Mouse (Mus musculus) cerebellum, adult 2 months (tissue): Measurements from ENCODE around the gene Slc15a3. TPM values are rescaled to one million over a fixed set of nuclear protein-coding genes. Genes with fewer than 3 reads are reported as not detected.

Source experiments
- DNase-seq, 2 experiments: peaks; one replicate each; pipeline ENCODE4 v3.0.0; 2021
- H3K27ac ChIP-seq: fragments of 200-500 bp; 2 replicates; pipeline ENCODE4 v1.5.1; 2012; ENCODE audit warnings: low read length, control low read depth, inconsistent platforms; ENCODE audit not compliant: insufficient read depth
- H3K27me3 ChIP-seq: fragments of 200-500 bp; 2 replicates; pipeline ENCODE4 v1.6.1; 2012; ENCODE audit warnings: inconsistent platforms, mild to moderate bottlenecking, low read length, moderate library complexity; ENCODE audit not compliant: control insufficient read depth, insufficient read depth
- H3K4me1 ChIP-seq: fragments of 200-500 bp; 2 replicates; pipeline ENCODE4 v1.6.1; 2011; ENCODE audit warnings: low read length; ENCODE audit not compliant: control insufficient read depth, insufficient read depth
- H3K4me3 ChIP-seq: fragments of 200-500 bp; replicated peaks from 2 replicates; pipeline ENCODE3; 2011; ENCODE audit warnings: mild to moderate bottlenecking, low read depth, low read length, control low read depth; ENCODE audit not compliant: insufficient read depth
- CTCF ChIP-seq: fragments of 200-500 bp; IDR thresholded peaks from 2 replicates; pipeline ENCODE4 v1.5.1; 2011; ENCODE audit warnings: low read depth, mild to moderate bottlenecking, control low read depth, low read length, moderate library complexity, borderline replicate concordance; ENCODE audit not compliant: insufficient read depth
- POLR2A ChIP-seq: fragments of 200-500 bp; IDR thresholded peaks from 2 replicates; pipeline ENCODE4 v1.6.1; 2011; ENCODE audit warnings: low read length, control low read depth, borderline replicate concordance; ENCODE audit not compliant: insufficient read depth
- WGBS: fragments of 180-500 bp; shearing (Covaris S2); methylation state at CpG from one replicate; pipeline ENCODE4 v1.1.7; 2018; 5-methylcytosine and 5-hydroxymethylcytosine counted together
- polyA plus RNA-seq: library from polyadenylated mRNA; depleted of rRNA; stranded (reverse); fragments of >200 nt; gene quantifications from 2 replicates; pipeline ENCODE4 v1.2.3, GENCODE M21; 2012

Gene Slc15a3
- polyA plus RNA-seq, 1 experiment, result 0.62 TPM

DNA sequence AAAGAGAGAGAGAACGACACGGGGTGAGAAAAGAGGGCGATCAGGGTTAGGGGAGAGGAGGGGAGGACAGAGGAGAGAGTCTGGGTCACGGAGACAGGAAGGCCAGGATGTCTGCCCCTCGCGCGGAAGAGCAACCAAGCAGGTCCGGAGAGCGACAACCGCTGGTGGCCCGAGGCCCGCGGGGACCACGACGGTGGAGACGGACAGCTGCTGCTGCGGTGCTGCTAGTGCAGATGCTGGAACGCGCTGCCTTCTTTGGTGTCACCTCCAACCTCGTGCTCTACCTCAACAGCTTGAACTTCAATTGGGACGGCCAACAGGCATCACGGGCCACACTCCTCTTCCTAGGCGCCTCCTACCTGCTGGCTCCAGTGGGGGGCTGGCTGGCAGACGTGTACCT is 3.4 kb downstream of the Slc15a3 start:
- H3K4me3 ChIP-seq, result no peak overlapping the region
- no peak for DNase-seq
- H3K4me1 ChIP-seq, result peaks cover 3% of the 10 kb centered on the region
- TF ChIP-seq POLR2A (no peak), CTCF (no peak)
- 62% methylated on average over 24 of the region's 24 CpGs for WGBS
- H3K27me3 ChIP-seq, result no peaks in the 10 kb centered on the region
- H3K27ac ChIP-seq, result no peak overlapping the region

DNA sequence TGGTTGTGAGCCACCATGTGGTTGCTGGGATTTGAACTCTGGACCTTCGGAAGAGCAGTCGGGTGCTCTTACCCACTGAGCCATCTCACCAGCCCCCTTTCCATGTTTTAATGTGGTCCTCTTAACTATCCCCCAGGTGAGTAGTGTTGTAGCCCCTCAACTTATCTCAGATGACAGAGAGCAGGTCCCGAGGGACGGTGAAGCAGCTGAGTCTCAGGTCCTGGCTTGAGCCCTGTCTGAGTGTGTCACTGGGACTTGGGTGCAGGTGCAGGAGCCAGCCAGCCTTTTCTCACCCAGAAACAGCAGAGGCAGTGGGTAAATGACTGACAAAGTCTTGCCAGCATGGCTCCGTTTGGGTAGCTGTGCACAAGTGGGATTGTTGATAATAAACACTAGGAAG is 4.7 kb downstream of the Slc15a3 start:
- no peak overlapping the region for H3K27ac ChIP-seq
- WGBS, result 96% methylated on average over 5 of the region's 5 CpGs
- peaks cover 3% of the 10 kb centered on the region for H3K4me1 ChIP-seq
- H3K27me3 ChIP-seq, result no peaks in the 10 kb centered on the region
- TF ChIP-seq CTCF (no peak), POLR2A (no peak)
- H3K4me3 ChIP-seq, result no peak overlapping the region
- no peak for DNase-seq

DNA sequence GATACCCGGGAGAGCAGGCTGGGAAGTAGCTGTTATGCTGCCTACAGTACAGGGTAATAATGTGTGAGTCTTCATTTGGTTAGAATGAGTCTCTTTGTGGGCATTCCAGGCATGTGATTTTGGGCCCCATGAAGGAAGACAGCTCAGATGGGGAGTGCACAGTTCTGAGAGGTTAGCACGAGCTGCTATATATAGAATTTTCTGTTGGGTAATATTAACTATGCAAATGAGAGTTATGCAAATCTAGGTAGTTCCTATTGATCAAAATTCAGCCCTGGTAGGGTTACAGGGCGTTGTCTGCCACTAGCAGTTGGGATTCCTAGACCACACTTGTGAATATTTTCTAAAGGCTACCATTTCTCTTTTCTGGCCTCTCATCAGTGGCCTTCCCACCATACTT is 5.9 kb downstream of the Slc15a3 start:
- no peak overlapping the region for H3K4me3 ChIP-seq
- no peak for DNase-seq
- 89% methylated on average over 3 of the region's 3 CpGs for WGBS
- H3K4me1 ChIP-seq, result peaks cover 3% of the 10 kb centered on the region
- no peak for TF ChIP-seq CTCF
- no peak for TF ChIP-seq POLR2A
- no peaks in the 10 kb centered on the region for H3K27me3 ChIP-seq
- H3K27ac ChIP-seq, result no peak overlapping the region

DNA sequence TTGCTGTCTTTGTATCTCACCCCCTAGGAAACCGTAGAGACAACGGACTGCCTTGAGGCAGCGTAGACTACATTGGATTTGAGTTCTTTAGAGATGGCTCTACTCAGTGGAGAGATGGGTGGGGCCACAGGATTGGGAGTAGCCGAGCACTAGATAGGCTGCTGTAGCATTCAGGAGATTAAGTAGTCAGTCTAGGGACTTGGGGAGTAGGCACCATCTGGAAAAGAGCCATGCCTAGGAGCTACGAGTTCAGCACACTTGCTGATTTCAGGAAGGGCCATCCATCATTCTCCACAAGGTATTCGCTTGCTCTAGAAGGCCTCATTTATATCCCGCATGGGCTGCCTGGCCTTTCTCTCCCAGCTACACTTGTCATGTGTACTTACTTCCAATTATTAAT is 6.6 kb downstream of the Slc15a3 start:
- no peak for DNase-seq
- no peak overlapping the region for H3K4me3 ChIP-seq
- WGBS, result 86% methylated on average over 7 of the region's 7 CpGs
- H3K27ac ChIP-seq, result no peak overlapping the region
- peaks cover 3% of the 10 kb centered on the region for H3K4me1 ChIP-seq
- no peak for TF ChIP-seq CTCF
- no peak for TF ChIP-seq POLR2A
- H3K27me3 ChIP-seq, result no peaks in the 10 kb centered on the region

DNA sequence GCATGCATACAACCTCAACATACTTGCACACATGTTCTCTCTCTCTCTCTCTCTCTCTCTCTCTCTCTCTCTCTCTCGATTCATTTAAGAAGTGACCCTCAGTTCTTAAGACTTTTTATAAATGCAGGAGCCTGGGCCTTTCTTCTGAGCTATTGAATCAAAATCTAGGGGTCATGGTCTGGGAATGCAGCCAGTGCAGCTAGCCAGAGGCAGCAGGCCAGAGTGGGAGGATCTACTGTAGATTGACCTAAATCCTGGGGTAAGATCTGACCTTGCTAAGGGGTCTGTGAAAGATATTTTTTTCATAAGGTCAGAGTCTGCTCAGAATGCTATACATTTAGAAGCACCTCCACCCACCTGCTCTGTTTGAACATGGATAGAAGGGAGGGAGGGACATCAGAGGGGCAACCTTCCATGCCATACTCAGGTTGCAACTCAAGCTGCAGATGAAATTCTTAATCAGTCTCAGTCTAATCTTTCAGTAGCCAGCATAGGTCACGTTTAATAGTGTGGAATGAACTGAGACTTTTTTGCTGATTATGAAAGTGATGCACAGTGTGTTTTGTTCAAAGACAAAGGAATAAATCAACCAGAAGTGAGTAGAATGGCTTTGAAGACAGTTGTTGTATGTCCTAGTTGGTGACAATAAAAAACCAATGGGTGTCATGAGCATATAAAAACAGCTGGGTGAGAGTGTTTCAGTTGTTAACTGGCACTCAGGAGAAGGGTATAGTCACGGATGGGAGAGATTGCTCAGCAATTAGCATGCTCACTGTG is 8.0 kb downstream of the Slc15a3 start:
- H3K4me1 ChIP-seq, result peaks cover 3% of the 10 kb centered on the region
- WGBS, result 24% methylated on average over 3 of the region's 3 CpGs
- TF ChIP-seq CTCF (no peak), POLR2A (no peak)
- no peak overlapping the region for H3K4me3 ChIP-seq
- H3K27me3 ChIP-seq, result no peaks in the 10 kb centered on the region
- no peak overlapping the region for H3K27ac ChIP-seq
- DNase-seq, result peak in 1 of 2 experiments; percentile 49

DNA sequence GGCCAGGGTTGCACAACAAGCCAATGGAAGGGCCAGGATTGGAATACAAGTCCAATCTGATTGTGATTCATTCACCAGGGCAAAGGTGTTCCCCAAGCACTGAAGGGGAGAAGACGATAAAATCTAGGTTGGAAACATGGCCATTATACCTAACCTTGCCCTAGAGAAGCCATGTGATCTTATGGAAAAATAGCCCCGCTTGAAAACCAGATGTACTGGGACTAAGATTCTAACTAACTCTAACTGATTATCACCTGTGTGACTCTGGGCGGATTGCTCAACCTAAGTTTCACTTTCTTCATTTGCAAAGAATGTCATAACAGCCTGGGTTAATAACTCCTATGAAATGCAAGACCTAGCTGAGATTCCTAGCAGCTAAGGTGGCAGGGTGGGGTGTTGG is 15.9 kb downstream of the Slc15a3 start:
- Histone ChIP-seq H3K4me3 (no peak overlapping the region), H3K4me1 (peaks cover 14% of the 10 kb centered on the region), H3K27ac (no peak overlapping the region), H3K27me3 (no peaks in the 10 kb centered on the region)
- DNase-seq, result no peak
- no peak for TF ChIP-seq POLR2A
- no peak for TF ChIP-seq CTCF
- WGBS, result 88% methylated on average over 3 of the region's 3 CpGs

DNA sequence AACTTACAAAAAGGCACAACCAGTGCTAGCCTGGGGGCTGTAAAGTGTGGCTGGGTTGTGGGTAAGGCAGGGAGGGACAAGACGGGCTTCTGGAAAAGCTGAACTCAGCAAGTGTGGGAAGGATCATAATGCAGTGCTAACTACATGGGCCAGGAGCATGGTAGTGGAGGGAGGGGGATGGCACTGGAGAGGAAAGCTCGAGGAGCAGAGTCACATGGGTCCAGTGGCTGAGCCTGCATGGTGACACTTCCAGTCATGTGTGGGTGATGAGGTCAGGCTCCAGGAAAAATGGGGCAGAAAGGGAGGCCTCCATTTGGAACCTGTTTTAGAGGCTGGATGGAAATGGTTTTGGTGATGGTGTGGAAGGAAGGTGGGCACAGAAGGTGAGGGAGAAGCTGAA is 17.0 kb downstream of the Slc15a3 start:
- Histone ChIP-seq H3K4me3 (no peak overlapping the region), H3K4me1 (peaks cover 18% of the 10 kb centered on the region), H3K27me3 (no peaks in the 10 kb centered on the region), H3K27ac (no peak overlapping the region; the same call in 1 of the 2 replicates)
- DNase-seq, result no peak
- TF ChIP-seq CTCF (no peak), POLR2A (no peak; the same call in 1 of the 2 replicates)
- WGBS, result 35% methylated on average over 2 of the region's 2 CpGs

DNA sequence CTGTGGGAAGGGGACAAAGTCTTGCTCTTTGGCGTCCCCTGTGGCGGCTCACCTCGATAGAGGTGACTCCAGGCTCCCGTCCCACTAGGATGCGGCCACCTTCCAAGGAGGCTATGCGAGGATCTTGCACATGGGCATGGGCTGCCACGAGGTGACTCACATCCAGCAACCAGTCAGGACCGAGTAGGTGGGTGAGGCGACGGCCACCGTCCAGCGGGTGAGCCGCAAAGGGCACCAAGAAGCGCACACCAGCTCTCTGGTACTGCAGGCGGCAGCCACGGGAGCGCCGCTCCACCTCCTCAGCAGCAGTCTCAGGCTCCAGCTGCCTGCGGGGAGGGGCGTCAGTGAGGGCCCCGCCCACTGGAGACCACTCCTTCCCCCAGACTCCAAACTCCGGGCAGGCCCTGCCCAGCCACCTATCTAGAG is 20.6 kb downstream of the Slc15a3 start:
- peaks cover 33% of the 10 kb centered on the region for H3K4me1 ChIP-seq
- WGBS, result 21% methylated on average over 22 of the region's 22 CpGs
- DNase-seq, result peak; percentile 43 to 55
- no peaks in the 10 kb centered on the region for H3K27me3 ChIP-seq
- H3K27ac ChIP-seq, result no peak overlapping the region
- no peak overlapping the region for H3K4me3 ChIP-seq
- TF ChIP-seq POLR2A, result no peak
- TF ChIP-seq CTCF, result peak; percentile 35; the same call in 1 of the 2 replicates
